Mouse (Mus musculus): ENCODE data around the gene Rasal3.

DNA sequence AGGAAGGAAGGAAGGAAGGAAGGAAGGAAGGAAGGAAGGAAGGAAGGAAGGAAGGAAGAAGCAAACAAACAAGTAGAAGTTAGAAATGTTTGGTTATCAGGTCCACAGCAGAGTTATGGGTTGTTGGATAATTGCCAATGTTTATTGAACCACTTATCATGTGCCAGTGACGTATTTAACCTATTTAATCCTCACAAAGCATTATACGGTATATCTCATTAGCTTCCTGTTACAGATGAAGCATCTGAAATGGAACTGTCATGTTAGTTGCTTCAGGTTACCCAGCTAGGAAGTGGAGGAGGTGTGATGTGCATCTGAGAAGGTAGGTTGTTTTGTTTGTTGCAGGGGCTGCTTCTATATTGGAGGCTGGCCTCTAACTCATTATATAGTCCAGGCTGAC lies 16.6 kb upstream of the Rasal3 start:
- TF ChIP-seq CTCF (IDR thresholded peaks at IDR 0.05) (no peak), POLR2A (IDR thresholded peaks at IDR 0.05; ENCODE audit: insufficient read depth, low read depth, low read length) (no peak), EP300 (IDR thresholded peaks at IDR 0.05; ENCODE audit: insufficient read depth, low read depth, low read length) (no peak)

Measured in heart, adult 2 months (tissue).